Mouse (Mus musculus): ENCODE measurements at regions not wholly inside any gene's neighbourhood (a gene's known extent, or its start where the extent isn't known, plus 50 kb on each side); places are given as distances from the start of the nearest gene placed in this dataset.
A peak's percentile ranks its signal among the peaks of the same experiment; 100 is the strongest.

DNA sequence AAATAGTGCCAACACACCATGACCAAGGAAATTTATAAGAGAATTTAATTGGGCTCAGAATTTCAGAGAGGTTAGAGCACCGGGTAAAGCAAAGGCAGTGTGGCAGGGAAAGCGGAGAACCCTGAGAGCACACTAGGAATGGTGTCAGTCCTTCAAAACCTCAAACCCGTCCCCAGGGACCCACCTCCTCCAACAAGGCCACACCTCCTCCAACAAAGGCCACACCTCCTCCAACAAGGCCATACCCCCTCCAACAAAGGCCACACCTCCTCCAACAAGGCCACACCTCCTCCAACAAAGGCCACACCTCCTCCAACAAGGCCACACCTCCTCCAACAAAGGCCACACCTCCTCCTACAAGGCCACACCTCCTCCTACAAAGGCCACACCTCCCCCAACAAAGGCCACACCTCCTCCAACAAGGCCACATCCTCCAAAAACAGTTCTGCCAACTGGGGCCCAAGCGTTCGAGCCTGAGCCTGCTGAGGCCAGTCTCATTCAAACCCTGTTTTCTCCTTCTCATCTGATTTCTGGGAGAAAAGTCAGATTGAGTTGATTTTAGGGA is 109.8 kb upstream of the Zfp217 start:
- Histone ChIP-seq H3K27me3 (no peaks in the 10 kb centered on the region), H3K9ac (no peak overlapping the region), H3K4me1 (replicated peaks) (peaks cover 6% of the 10 kb centered on the region), H3K9me3 (replicated peaks) (no peaks in the 10 kb centered on the region), H3K4me2 (no peak overlapping the region), H3K36me3 (no peaks in the 10 kb centered on the region), H3K27ac (no peak overlapping the region), H3K4me3 (replicated peaks) (no peak overlapping the region)
- DNase-seq (no peak), ATAC-seq (ENCODE audit: low read depth) (no peak)
- 82% methylated on average over 5 of the region's 5 CpGs for WGBS (ENCODE audit: insufficient replicate concordance)

DNA sequence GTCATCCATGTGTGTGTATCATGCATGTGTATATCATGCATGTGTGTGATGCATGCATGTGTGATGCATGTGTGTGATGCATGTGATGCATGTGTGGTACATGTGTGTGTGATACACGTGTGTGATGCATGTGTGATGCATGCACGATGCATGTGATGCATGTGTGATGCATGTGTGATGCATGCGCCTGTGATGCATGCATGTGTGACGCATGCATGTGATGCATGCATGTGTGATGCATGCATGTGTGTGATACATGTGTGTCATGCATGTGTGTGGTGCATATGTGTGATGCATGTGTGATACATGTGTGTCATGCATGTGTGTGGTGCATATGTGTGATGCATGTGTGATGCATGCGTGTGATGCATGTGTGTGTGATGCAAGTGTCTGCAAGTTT is 108.1 kb upstream of the Zfp217 start:
- 76% methylated on average over 5 of the region's 5 CpGs for WGBS (ENCODE audit: insufficient replicate concordance)
- H3K9ac ChIP-seq = no peak overlapping the region
- no peaks in the 10 kb centered on the region for H3K36me3 ChIP-seq
- DNase-seq (no peak), ATAC-seq (ENCODE audit: low read depth) (no peak)
- H3K4me3 ChIP-seq (replicated peaks) = no peak overlapping the region
- no peak overlapping the region for H3K27ac ChIP-seq
- no peaks in the 10 kb centered on the region for H3K27me3 ChIP-seq
- peaks cover 20% of the 10 kb centered on the region for H3K4me1 ChIP-seq (replicated peaks)
- no peak overlapping the region for H3K4me2 ChIP-seq
- H3K9me3 ChIP-seq (replicated peaks) = no peaks in the 10 kb centered on the region

DNA sequence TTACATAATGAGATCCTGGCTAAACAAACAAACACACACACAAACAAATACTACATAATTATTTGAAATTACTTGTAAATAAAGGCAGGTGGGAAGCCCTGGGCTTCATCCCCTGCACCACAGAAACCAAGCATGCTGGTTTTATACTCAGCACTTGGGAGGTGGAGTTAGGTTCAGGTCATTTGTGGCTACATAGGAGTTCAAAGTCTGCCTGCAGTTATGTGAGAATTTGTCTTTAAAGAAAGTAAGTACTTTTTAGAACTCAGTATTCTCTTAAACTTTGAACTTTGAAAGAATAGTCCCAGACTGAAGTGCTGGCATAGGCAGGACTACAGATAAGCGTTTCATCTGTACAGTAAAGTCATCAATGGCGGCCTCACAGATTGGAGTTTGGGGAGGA is 107.6 kb upstream of the Zfp217 start:
- Histone ChIP-seq H3K9ac (no peak overlapping the region), H3K27me3 (no peaks in the 10 kb centered on the region), H3K9me3 (replicated peaks) (no peaks in the 10 kb centered on the region), H3K4me1 (replicated peaks) (peaks cover 20% of the 10 kb centered on the region), H3K27ac (no peak overlapping the region), H3K4me3 (replicated peaks) (no peak overlapping the region), H3K4me2 (no peak overlapping the region), H3K36me3 (no peaks in the 10 kb centered on the region)
- ATAC-seq (ENCODE audit: low read depth) (no peak), DNase-seq (no peak)
- 74% methylated on average over 2 of the region's 2 CpGs for WGBS (ENCODE audit: insufficient replicate concordance)

DNA sequence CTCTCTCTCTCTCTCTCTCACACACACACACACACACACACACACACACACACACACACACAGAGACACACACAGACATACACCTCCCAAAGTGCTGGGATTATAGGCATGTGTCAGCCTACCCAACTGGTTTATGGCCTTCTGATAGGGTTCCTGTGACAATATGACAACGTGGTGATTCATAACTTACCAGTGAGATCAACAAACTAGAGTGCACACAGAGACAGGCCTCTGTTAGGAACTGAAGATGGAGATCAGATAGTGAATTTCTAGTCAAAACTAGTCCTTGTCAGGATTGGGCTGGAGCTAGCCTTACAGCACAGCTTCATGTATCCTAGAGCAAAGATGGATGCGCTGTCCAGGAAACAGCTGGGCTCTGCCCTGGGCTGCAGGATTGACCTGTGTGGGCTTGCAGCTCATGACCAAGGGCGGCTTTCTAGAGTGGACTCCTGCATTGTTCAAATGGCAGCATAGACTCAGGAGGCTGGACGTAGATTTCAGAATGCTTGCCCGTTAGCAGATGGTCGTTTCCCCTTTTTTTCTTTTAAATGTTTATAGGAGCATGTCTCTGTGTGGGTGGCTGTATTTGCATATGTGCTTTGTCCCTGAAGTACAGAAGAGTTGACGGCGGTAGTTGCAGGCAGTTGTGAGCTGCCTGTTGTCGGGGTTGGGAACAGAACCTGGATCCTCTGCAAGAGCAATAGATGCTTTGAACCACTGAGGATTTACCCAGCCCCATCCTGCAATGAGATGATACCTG is 106.0 kb upstream of the Zfp217 start:
- H3K4me3 ChIP-seq (replicated peaks) = no peak overlapping the region
- ATAC-seq (ENCODE audit: low read depth) = no peak
- H3K4me1 ChIP-seq (replicated peaks) = peaks cover 20% of the 10 kb centered on the region

DNA sequence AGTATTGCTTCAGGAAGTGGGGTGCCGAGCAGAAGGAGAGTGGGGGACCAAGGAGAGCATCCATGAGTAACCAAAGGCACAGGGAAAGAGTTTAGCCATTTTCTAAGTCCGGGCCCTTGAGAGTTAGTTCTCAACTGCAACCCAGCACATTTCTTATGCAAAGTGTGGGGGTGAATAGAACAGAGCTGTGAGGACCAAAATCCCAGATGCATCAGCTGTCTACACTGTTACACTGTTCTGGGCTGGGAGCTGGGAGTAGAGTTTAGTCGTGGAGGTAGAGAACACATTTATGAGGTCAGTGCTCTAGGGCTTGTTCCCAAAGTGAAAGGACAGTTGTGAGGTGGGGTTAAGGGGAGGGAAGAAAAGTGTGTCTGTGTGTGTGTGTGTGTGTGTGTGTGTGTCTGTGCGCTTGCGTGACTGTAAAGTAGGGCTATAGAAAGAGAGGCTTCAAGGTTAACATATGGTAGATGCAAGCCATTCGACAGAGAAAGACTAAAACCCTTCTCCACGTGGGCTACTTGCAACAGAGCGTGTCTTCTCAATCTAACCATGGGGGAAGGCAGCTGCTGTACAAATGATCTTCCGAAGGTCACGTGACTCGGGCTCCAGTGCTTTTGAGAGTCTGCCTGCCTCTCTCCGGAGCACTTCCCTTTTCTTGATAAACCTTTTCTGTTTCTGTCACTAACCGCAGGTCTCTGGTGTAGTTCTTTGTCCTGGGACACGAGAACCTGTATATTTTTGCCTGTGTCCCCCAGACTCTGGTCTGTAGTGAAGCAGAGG is 104.5 kb upstream of the Zfp217 start:
- H3K9me3 ChIP-seq (replicated peaks) = no peaks in the 10 kb centered on the region
- peak overlapping the region; percentile 44 for H3K4me2 ChIP-seq
- no peaks in the 10 kb centered on the region for H3K27me3 ChIP-seq
- H3K4me3 ChIP-seq (replicated peaks) = 0 out of 2 replicates have a peak overlapping the region, but pooled peaks have one; percentile 1
- H3K9ac ChIP-seq = no peak overlapping the region
- peak overlapping the region; percentile 16; the same call in 1 of the 2 replicates for H3K27ac ChIP-seq
- WGBS (ENCODE audit: insufficient replicate concordance) = 25% methylated on average over 14 of the region's 14 CpGs
- peak; percentile 56; the same call in 1 of the 2 replicates for ATAC-seq (ENCODE audit: low read depth)
- DNase-seq = peak; percentile 47
- no peaks in the 10 kb centered on the region for H3K36me3 ChIP-seq
- peaks cover 20% of the 10 kb centered on the region for H3K4me1 ChIP-seq (replicated peaks)

More for the DNA sequence above, 106.0 kb upstream of the Zfp217 start:
- H3K27me3 ChIP-seq = no peaks in the 10 kb centered on the region
- H3K9ac ChIP-seq = no peak overlapping the region
- 66% methylated on average over 9 of the region's 9 CpGs for WGBS (ENCODE audit: insufficient replicate concordance)
- no peak overlapping the region for H3K27ac ChIP-seq
- H3K4me2 ChIP-seq = no peak overlapping the region
- no peak for DNase-seq
- H3K9me3 ChIP-seq (replicated peaks) = no peaks in the 10 kb centered on the region
- H3K36me3 ChIP-seq = no peaks in the 10 kb centered on the region

DNA sequence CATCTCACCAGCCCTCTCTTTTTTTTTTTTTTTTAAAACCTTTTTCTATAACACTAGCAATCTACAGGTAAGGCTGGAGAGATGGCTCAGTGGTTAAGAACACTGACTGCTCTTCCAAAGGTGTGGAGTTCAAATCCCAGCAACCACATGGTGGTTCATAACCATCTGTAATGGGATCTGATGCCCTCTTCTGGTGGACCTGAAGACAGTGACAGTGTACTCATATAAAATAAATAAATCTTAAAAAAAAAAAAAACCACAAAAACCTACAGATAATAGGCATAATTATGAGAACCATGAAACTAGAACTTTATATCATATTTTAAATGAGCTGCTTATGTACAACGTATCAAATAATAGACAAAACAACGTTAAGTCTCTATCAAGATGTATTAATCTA is 102.8 kb upstream of the Zfp217 start:
- Histone ChIP-seq H3K4me1 (replicated peaks) (peaks cover 20% of the 10 kb centered on the region), H3K27me3 (peaks cover 5% of the 10 kb centered on the region; the same call in 1 of the 2 replicates), H3K9me3 (replicated peaks) (no peaks in the 10 kb centered on the region), H3K36me3 (no peaks in the 10 kb centered on the region), H3K27ac (no peak overlapping the region), H3K4me3 (replicated peaks) (no peak overlapping the region), H3K4me2 (no peak overlapping the region), H3K9ac (no peak overlapping the region)
- DNase-seq (no peak), ATAC-seq (ENCODE audit: low read depth) (no peak)
- 84% methylated on average over 2 of the region's 2 CpGs for WGBS (ENCODE audit: insufficient replicate concordance)

DNA sequence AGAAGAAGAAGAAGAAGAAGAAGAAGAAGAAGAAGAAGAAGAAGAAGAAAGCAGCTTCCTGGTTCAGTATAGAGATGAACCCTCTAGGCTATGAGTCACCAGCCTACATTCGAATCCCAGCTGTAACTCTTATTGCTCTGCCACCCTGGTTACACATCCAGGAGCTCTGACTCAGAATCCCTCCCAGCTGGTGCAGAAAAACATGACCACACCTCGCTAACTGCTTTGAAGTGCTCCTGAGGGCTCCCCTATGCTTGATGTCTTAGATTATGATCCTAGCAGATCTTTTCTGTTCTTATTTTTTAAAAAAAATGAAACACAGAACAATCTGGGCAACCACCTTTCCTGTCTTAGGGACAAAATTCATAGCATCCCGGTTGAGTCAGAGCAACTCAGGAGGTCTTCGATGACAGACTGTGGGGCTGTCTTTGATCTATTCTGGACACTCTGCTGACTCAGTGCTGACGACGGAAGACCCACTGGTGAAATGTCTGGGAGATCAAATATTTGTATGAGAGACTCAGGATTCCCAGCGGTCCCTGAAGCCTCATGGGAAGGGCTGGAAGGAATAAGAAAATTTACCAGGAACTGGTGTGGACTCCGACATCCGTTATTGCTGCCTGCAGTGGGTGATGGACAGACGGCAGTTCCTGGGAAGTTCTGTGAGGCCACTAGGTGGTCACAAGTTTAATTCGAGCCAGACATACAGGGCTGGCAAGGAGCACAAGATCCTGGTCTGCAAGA is 100.0 kb upstream of the Zfp217 start:
- 40% methylated on average over 11 of the region's 11 CpGs for WGBS (ENCODE audit: insufficient replicate concordance)
- no peak overlapping the region for H3K4me3 ChIP-seq (replicated peaks)
- no peak overlapping the region for H3K4me2 ChIP-seq
- H3K27me3 ChIP-seq = peaks cover 5% of the 10 kb centered on the region; the same call in 1 of the 2 replicates
- no peaks in the 10 kb centered on the region for H3K9me3 ChIP-seq (replicated peaks)
- H3K4me1 ChIP-seq (replicated peaks) = peaks cover 16% of the 10 kb centered on the region
- H3K9ac ChIP-seq = no peak overlapping the region
- no peak overlapping the region for H3K27ac ChIP-seq
- H3K36me3 ChIP-seq = no peaks in the 10 kb centered on the region
- ATAC-seq (ENCODE audit: low read depth) (no peak), DNase-seq (no peak)

DNA sequence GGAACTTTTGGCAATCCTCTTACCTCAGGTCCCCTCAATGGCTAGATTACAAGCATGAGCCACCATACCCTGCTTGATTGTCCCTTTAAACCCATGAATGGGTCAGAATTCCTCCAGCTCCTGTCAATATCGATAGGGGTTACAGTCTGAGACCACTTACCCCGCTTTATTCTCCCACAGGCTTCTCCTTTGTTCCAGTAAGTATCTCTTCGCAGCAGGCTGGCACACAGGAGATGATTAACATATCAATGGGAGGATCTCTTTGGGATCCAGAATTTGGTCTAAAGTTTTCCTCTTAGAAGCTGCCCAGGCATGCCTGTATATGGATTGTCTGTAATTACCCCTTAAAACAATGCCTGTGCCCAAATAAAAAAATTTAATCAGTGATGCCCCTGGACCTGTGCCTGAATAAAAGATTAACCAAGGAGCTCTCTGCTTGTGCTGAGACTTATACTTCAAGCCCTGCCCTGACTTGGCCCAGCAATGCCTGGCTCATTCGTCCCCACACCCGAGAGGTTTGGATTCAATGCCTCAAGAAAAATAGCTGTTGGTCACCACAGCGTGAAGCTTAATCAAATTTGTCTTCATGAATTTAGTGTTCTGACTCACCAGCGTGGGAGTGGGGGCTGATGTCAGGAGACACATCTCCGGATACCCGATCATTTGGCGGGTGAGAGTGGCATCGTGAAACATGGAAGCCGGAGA is 97.9 kb upstream of the Zfp217 start:
- no peak for DNase-seq
- no peak overlapping the region for H3K4me2 ChIP-seq
- no peak overlapping the region for H3K9ac ChIP-seq
- no peaks in the 10 kb centered on the region; the same call in 1 of the 2 replicates for H3K4me1 ChIP-seq (replicated peaks)
- no peaks in the 10 kb centered on the region for H3K9me3 ChIP-seq (replicated peaks)
- no peak for ATAC-seq (ENCODE audit: low read depth)
- no peak overlapping the region for H3K4me3 ChIP-seq (replicated peaks)
- no peak overlapping the region for H3K27ac ChIP-seq
- peaks cover 5% of the 10 kb centered on the region; the same call in 1 of the 2 replicates for H3K27me3 ChIP-seq
- WGBS (ENCODE audit: insufficient replicate concordance) = 56% methylated on average over 12 of the region's 12 CpGs
- no peaks in the 10 kb centered on the region for H3K36me3 ChIP-seq

DNA sequence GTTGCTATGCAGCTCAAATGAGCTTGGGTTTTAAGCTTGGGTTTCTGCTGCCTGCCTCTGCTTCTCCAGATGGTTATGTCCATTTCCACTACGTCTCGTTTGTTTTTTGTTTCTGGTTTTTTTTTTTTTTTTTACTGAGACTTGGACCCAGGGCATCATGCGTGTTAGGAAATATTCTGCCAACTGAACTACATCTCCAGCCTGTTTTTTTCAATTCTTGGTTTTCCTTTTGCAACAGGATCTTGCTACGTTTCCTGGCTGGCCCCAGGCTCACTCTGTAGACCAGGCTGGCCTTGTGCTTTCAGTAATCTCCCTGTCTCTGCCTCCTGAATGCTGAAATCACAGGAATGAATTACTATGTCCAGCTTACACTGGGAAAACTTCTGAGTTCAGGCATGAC is 96.2 kb upstream of the Zfp217 start:
- H3K4me1 ChIP-seq (replicated peaks) = peaks cover 3% of the 10 kb centered on the region; the same call in 1 of the 2 replicates
- H3K36me3 ChIP-seq = no peaks in the 10 kb centered on the region
- no peak for ATAC-seq (ENCODE audit: low read depth)
- no peak for DNase-seq
- no peak overlapping the region for H3K27ac ChIP-seq
- H3K4me2 ChIP-seq = no peak overlapping the region
- no peaks in the 10 kb centered on the region for H3K9me3 ChIP-seq (replicated peaks)
- 54% methylated on average over 4 of the region's 4 CpGs for WGBS (ENCODE audit: insufficient replicate concordance)
- no peak overlapping the region for H3K9ac ChIP-seq
- no peak overlapping the region for H3K4me3 ChIP-seq (replicated peaks)
- H3K27me3 ChIP-seq = peaks cover 5% of the 10 kb centered on the region; the same call in 1 of the 2 replicates

DNA sequence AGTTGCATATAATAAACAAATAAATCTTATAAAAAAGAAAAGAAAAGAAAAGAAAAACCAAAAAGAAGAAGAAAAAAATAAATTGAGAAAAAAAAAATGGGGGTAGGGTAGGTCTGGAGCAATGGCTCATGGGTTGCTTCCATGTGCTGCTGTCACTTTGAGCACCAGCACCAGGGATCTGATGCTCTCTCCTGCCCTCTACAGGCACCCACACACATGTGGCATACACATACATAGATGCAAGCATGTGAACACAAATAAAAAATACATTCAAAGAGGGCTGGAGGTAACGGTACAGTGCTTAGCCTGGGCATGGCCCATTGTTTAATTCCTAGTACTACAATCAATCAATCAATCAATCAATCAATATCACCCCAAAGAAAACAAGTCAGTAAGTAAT is 90.1 kb upstream of the Zfp217 start:
- no peak overlapping the region for H3K9ac ChIP-seq
- no peak overlapping the region for H3K27ac ChIP-seq
- DNase-seq (no peak), ATAC-seq (ENCODE audit: low read depth) (no peak)
- H3K4me2 ChIP-seq = no peak overlapping the region
- H3K9me3 ChIP-seq (replicated peaks) = no peaks in the 10 kb centered on the region
- H3K4me1 ChIP-seq (replicated peaks) = 0 out of 2 replicates have a peak, but pooled peaks cover 3% of the 10 kb centered on the region
- H3K27me3 ChIP-seq = no peaks in the 10 kb centered on the region
- H3K36me3 ChIP-seq = no peaks in the 10 kb centered on the region
- 67% methylated on average over 1 of the region's 1 CpGs for WGBS (ENCODE audit: insufficient replicate concordance)
- H3K4me3 ChIP-seq (replicated peaks) = no peak overlapping the region
